Mouse (Mus musculus) spleen, adult 2 months (tissue): ENCODE results near the gene Mpp3.

ENCODE experiments used
- CTCF ChIP-seq: fragments of 200-500 bp; IDR thresholded peaks from 2 replicates; pipeline ENCODE4 v1.5.1; 2011; ENCODE audit warnings: mild to moderate bottlenecking, inconsistent platforms; ENCODE audit not compliant: insufficient read depth, insufficient read length, insufficient replicate concordance; ENCODE audit errors: extremely low read depth
- POLR2A ChIP-seq: fragments of 200-500 bp; IDR thresholded peaks from 2 replicates; pipeline ENCODE4 v1.6.1; 2011; ENCODE audit warnings: low read depth, low read length, inconsistent platforms

DNA sequence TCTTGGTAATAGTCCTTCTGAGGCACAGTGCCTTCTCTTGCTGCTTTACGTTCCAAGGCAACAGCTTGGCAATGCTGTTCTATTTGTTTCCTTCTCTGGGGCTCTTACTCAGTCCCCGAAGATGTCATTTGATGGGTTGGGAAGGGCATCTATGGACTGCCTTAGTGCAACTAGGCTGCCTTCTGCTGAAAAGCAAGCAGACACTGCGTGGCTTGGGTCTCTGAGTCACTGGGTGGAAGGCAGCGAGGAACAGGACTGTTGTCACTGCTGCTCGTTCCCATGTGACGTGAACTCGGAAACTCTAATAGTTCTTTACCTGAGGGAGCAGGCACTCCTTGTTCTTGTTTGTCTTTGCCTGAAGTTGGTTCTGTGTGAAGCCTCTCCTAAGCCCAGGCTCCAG, 32.3 kb downstream of the Mpp3 start:
- no peak for TF ChIP-seq POLR2A
- no peak for TF ChIP-seq CTCF
